In genomic region chr15:84629680-84630079, GRCm38 (mm10) we compare ENCODE assay signal across 8 mouse cellular contexts. TPM values are rescaled to one million over a fixed set of nuclear protein-coding genes. Genes with fewer than 3 reads are reported as not detected.
DNase-seq lines count a peak whose midpoint lies in the region; ATAC-seq and TF ChIP-seq lines count a peak whose summit lies in the region.

No protein-coding gene starts in this region.

- intact Hi-C loops in gastrocnemius, adult 2 months (cut with DNase I) = loop anchor here (5.0 kb wide), 1 partner anchor 507 kb away; the partner anchor contains the start of gene Pnpla5
- intact Hi-C loops in gastrocnemius, postnatal 36 days (cut with DNase I) = loop anchor here (5.0 kb wide), 2 partner anchors 512 to 557 kb away; no protein-coding TSS in a partner anchor

- peak; percentile 59; the same call in 1 of the 2 replicates for ATAC-seq in neural tube, embryonic 13.5 days (ENCODE audit: low read depth)
- no peak for ATAC-seq in frontal cortex, adult (ENCODE audit: low TSS enrichment)

- peak; percentile 28; the same call in 1 of the 2 replicates for TF ChIP-seq CTCF in gastrocnemius, adult 2 months (IDR thresholded peaks at IDR 0.05)
- peak; percentile 26; the same call in 1 of the 2 replicates for TF ChIP-seq CTCF in testis, adult 2 months (IDR thresholded peaks at IDR 0.05; ENCODE audit: control insufficient read depth, insufficient read depth, insufficient replicate concordance, low read depth, low read length)
- TF ChIP-seq CTCF in embryonic fibroblast, embryonic 13.5 days (IDR thresholded peaks at IDR 0.05; ENCODE audit: borderline replicate concordance, insufficient read depth, low read length) = peak; percentile 60; the same call in 1 of the 2 replicates

- H3K27me3 ChIP-seq in testis, adult 2 months (ENCODE audit: control insufficient read depth, insufficient read depth, low read length) = no peaks in the 10 kb centered on the region
- H3K27me3 ChIP-seq in limb, embryonic 10.5 days (ENCODE audit: low read depth, poor library complexity, severe bottlenecking) = no peaks in the 10 kb centered on the region
- H3K27me3 ChIP-seq in neural tube, embryonic 13.5 days = no peaks in the 10 kb centered on the region

- H3K4me3 ChIP-seq in gastrocnemius, adult 2 months = no peak overlapping the region
- H3K4me3 ChIP-seq in testis, adult 2 months (ENCODE audit: control insufficient read depth, low read depth, low read length) = no peak overlapping the region
- no peak overlapping the region for H3K4me3 ChIP-seq in embryonic fibroblast, embryonic 13.5 days (ENCODE audit: insufficient read depth, low read length)
- no peak overlapping the region for H3K4me3 ChIP-seq in limb, embryonic 10.5 days
- no peak overlapping the region for H3K4me3 ChIP-seq in neural tube, embryonic 13.5 days

- TF ChIP-seq POLR2A in testis, adult 2 months (IDR thresholded peaks at IDR 0.05; ENCODE audit: control insufficient read depth, low read depth, low read length) = no peak
- no peak for TF ChIP-seq POLR2A in embryonic fibroblast, embryonic 13.5 days (IDR thresholded peaks at IDR 0.05; ENCODE audit: low read depth, low read length)

- WGBS in limb, embryonic 10.5 days = 14% methylated on average over 3 of the region's 3 CpGs
- 22% methylated on average over 3 of the region's 3 CpGs for WGBS in neural tube, embryonic 13.5 days

- DNase-seq in gastrocnemius, adult 2 months = peak; percentile 33
- DNase-seq in gastrocnemius, postnatal 36 days = no peak
- no peak for DNase-seq in testis, postnatal 14 days (ENCODE audit: low spot score)
- DNase-seq in limb, embryonic 10.5 days (ENCODE audit: low spot score) = peak; percentile 87

- no peak overlapping the region for H3K27ac ChIP-seq in gastrocnemius, adult 2 months
- no peak overlapping the region for H3K27ac ChIP-seq in testis, adult 2 months (ENCODE audit: control insufficient read depth, insufficient read depth, low read depth, low read length)
- no peak overlapping the region for H3K27ac ChIP-seq in embryonic fibroblast, embryonic 13.5 days (ENCODE audit: insufficient read depth, low read length)
- no peak overlapping the region for H3K27ac ChIP-seq in limb, embryonic 10.5 days
- H3K27ac ChIP-seq in neural tube, embryonic 13.5 days (replicated peaks) = no peak overlapping the region

- H3K4me2 ChIP-seq in neural tube, embryonic 13.5 days = no peak overlapping the region

- H3K9ac ChIP-seq in neural tube, embryonic 13.5 days = no peak overlapping the region

- H3K36me3 ChIP-seq in testis, adult 2 months (ENCODE audit: control insufficient read depth, insufficient read depth, low read length) = no peaks in the 10 kb centered on the region
- no peaks in the 10 kb centered on the region for H3K36me3 ChIP-seq in limb, embryonic 10.5 days
- no peaks in the 10 kb centered on the region for H3K36me3 ChIP-seq in neural tube, embryonic 13.5 days

- peaks cover 6% of the 10 kb centered on the region for H3K4me1 ChIP-seq in testis, adult 2 months (ENCODE audit: control insufficient read depth, insufficient read depth, low read length)
- no peaks in the 10 kb centered on the region for H3K4me1 ChIP-seq in embryonic fibroblast, embryonic 13.5 days (ENCODE audit: control insufficient read depth, insufficient read depth, low read length)
- H3K4me1 ChIP-seq in limb, embryonic 10.5 days = peaks cover 17% of the 10 kb centered on the region
- H3K4me1 ChIP-seq in neural tube, embryonic 13.5 days (replicated peaks) = peaks cover 33% of the 10 kb centered on the region

- H3K9me3 ChIP-seq in limb, embryonic 10.5 days (replicated peaks) = no peaks in the 10 kb centered on the region
- no peaks in the 10 kb centered on the region for H3K9me3 ChIP-seq in neural tube, embryonic 13.5 days

RNA-seq across cellular contexts. Expression of gene Prr5, which starts 39.7 kb away (rescaled TPM):
- total RNA-seq in gastrocnemius, adult 2 months (2021) = 1 to 10 TPM; 3.0 to 4.3 TPM
- total RNA-seq in gastrocnemius, postnatal 36 days (2021) = 1 to 10 TPM; 3.4 to 3.5 TPM
- 13.0 and 13.4 TPM in 2 replicates for polyA plus RNA-seq in testis, adult 2 months (2012; rRNA removed)
- 18.6 and 19.5 TPM in 2 replicates for polyA plus RNA-seq in embryonic fibroblast, embryonic 13.5 days (2011; ENCODE audit: insufficient read length, low read depth, missing spikeins)
- polyA plus RNA-seq in limb, embryonic 10.5 days (2016; fragmentation: Nextera tagmentation; extraction: Ambion mirVana) = 16.3 and 16.5 TPM in 2 replicates
- polyA plus RNA-seq in neural tube, embryonic 13.5 days (2015; fragmentation: Nextera tagmentation; extraction: Ambion mirVana) = 21.9 and 24.2 TPM in 2 replicates

Comparison
In these comparisons a context has a peak if more than half of its experiments do, and no peak if none do; other contexts are left out.
1. DNase-seq: peak in gastrocnemius, adult 2 months (single experiment) and limb, embryonic 10.5 days (single experiment); none in gastrocnemius, postnatal 36 days (0 of 2) and testis, postnatal 14 days (single experiment).
2. Peak in every context shown above with its lines, with median percentiles within 50 percentile points of each other: CTCF ChIP-seq.